Mouse (Mus musculus): ENCODE measurements at regions not wholly inside any gene's neighbourhood (a gene's known extent, or its start where the extent isn't known, plus 50 kb on each side); places are given as distances from the start of the nearest gene placed in this dataset.

- TF ChIP-seq GATA1 (IDR thresholded peaks at IDR 0.05; ENCODE audit: borderline replicate concordance, low read length) (no peak), FLI1 (IDR thresholded peaks at IDR 0.05; ENCODE audit: low read length) (no peak)
These were observed 160.1 kb downstream of the Klhl25 start for GRCm38 (mm10) chr7:76008226-76008625.

Measured in megakaryocyte, embryonic 14.5 days (primary cell).